Mouse (Mus musculus) cerebellum, adult 2 months (tissue): ENCODE data around the gene Negr1. TPM values are rescaled to one million over a fixed set of nuclear protein-coding genes. Genes with fewer than 3 reads are reported as not detected.
A peak's percentile ranks its signal among the peaks of the same experiment; 100 is the strongest.

Experiments
- DNase-seq, 2 experiments: peaks; one replicate each; pipeline ENCODE4 v3.0.0; 2021
- H3K27ac ChIP-seq: fragments of 200-500 bp; 2 replicates; pipeline ENCODE4 v1.5.1; 2012; ENCODE audit warnings: low read length, control low read depth, inconsistent platforms; ENCODE audit not compliant: insufficient read depth
- H3K27me3 ChIP-seq: fragments of 200-500 bp; 2 replicates; pipeline ENCODE4 v1.6.1; 2012; ENCODE audit warnings: inconsistent platforms, mild to moderate bottlenecking, low read length, moderate library complexity; ENCODE audit not compliant: control insufficient read depth, insufficient read depth
- H3K4me1 ChIP-seq: fragments of 200-500 bp; 2 replicates; pipeline ENCODE4 v1.6.1; 2011; ENCODE audit warnings: low read length; ENCODE audit not compliant: control insufficient read depth, insufficient read depth
- H3K4me3 ChIP-seq: fragments of 200-500 bp; replicated peaks from 2 replicates; pipeline ENCODE3; 2011; ENCODE audit warnings: mild to moderate bottlenecking, low read depth, low read length, control low read depth; ENCODE audit not compliant: insufficient read depth
- CTCF ChIP-seq: fragments of 200-500 bp; IDR thresholded peaks from 2 replicates; pipeline ENCODE4 v1.5.1; 2011; ENCODE audit warnings: low read depth, mild to moderate bottlenecking, control low read depth, low read length, moderate library complexity, borderline replicate concordance; ENCODE audit not compliant: insufficient read depth
- POLR2A ChIP-seq: fragments of 200-500 bp; IDR thresholded peaks from 2 replicates; pipeline ENCODE4 v1.6.1; 2011; ENCODE audit warnings: low read length, control low read depth, borderline replicate concordance; ENCODE audit not compliant: insufficient read depth
- WGBS: fragments of 180-500 bp; shearing (Covaris S2); methylation state at CpG from one replicate; pipeline ENCODE4 v1.1.7; 2018; 5-methylcytosine and 5-hydroxymethylcytosine counted together
- polyA plus RNA-seq: library from polyadenylated mRNA; depleted of rRNA; stranded (reverse); fragments of >200 nt; gene quantifications from 2 replicates; pipeline ENCODE4 v1.2.3, GENCODE M21; 2012

The Negr1 gene
- polyA plus RNA-seq, 1 experiment, result 83.3 TPM

GRCm38 (mm10) chr3:157188939-157189725 lies 627.5 kb downstream of the Negr1 start:
- peak in 1 of 2 experiments; percentile 42 for DNase-seq
- 42% methylated on average over 8 of the region's 8 CpGs for WGBS
- Histone ChIP-seq H3K4me1 (peaks cover 2% of the 10 kb centered on the region; the same call in 1 of the 2 replicates), H3K4me3 (no peak overlapping the region), H3K27me3 (no peaks in the 10 kb centered on the region), H3K27ac (no peak overlapping the region)
- TF ChIP-seq POLR2A (no peak), CTCF (no peak)

GRCm38 (mm10) chr3:157189834-157190233 lies 628.2 kb downstream of the Negr1 start:
- H3K4me1 ChIP-seq, result peaks cover 2% of the 10 kb centered on the region; the same call in 1 of the 2 replicates
- H3K4me3 ChIP-seq, result no peak overlapping the region
- DNase-seq, result no peak
- no peak overlapping the region for H3K27ac ChIP-seq
- no peaks in the 10 kb centered on the region for H3K27me3 ChIP-seq
- TF ChIP-seq CTCF (0 out of 2 replicates have a peak, but pooled peaks have one; percentile 8), POLR2A (no peak)
- 88% methylated on average over 4 of the region's 4 CpGs for WGBS

- WGBS, result 87% methylated on average over 3 of the region's 3 CpGs
- Histone ChIP-seq H3K27ac (peak overlapping the region; percentile 7; the same call in 1 of the 2 replicates), H3K27me3 (no peaks in the 10 kb centered on the region), H3K4me1 (peaks cover 2% of the 10 kb centered on the region; the same call in 1 of the 2 replicates), H3K4me3 (no peak overlapping the region)
- no peak for TF ChIP-seq CTCF
- no peak for DNase-seq
Observed at GRCm38 (mm10) chr3:157190551-157190950, 629.0 kb downstream of the Negr1 start.

- Histone ChIP-seq H3K27me3 (no peaks in the 10 kb centered on the region), H3K27ac (no peak overlapping the region), H3K4me3 (no peak overlapping the region), H3K4me1 (peaks cover 2% of the 10 kb centered on the region; the same call in 1 of the 2 replicates)
- WGBS, result 74% methylated on average over 3 of the region's 3 CpGs
- TF ChIP-seq POLR2A (no peak), CTCF (no peak)
- no peak for DNase-seq
Observed at GRCm38 (mm10) chr3:157192021-157192420, 630.4 kb downstream of the Negr1 start.

- no peak for TF ChIP-seq CTCF
- no peak for TF ChIP-seq POLR2A
- Histone ChIP-seq H3K4me3 (no peak overlapping the region), H3K27ac (no peak overlapping the region), H3K4me1 (peaks cover 2% of the 10 kb centered on the region; the same call in 1 of the 2 replicates), H3K27me3 (no peaks in the 10 kb centered on the region)
- WGBS, result 98% methylated on average over 3 of the region's 3 CpGs
- peak in 1 of 2 experiments; percentile 2 for DNase-seq
Observed at GRCm38 (mm10) chr3:157193141-157193540, 631.5 kb downstream of the Negr1 start.

- no peak for DNase-seq
- no peak overlapping the region for H3K4me3 ChIP-seq
- no peaks in the 10 kb centered on the region; the same call in 1 of the 2 replicates for H3K4me1 ChIP-seq
- no peak for TF ChIP-seq CTCF
- TF ChIP-seq POLR2A, result no peak
- no peaks in the 10 kb centered on the region for H3K27me3 ChIP-seq
- WGBS, result 90% methylated on average over 4 of the region's 4 CpGs
- no peak overlapping the region for H3K27ac ChIP-seq
Observed at GRCm38 (mm10) chr3:157198659-157199058, 637.1 kb downstream of the Negr1 start.

- peaks cover 14% of the 10 kb centered on the region for H3K4me1 ChIP-seq
- 98% methylated on average over 2 of the region's 2 CpGs for WGBS
- H3K4me3 ChIP-seq, result no peak overlapping the region
- H3K27me3 ChIP-seq, result no peaks in the 10 kb centered on the region
- TF ChIP-seq CTCF (no peak), POLR2A (no peak)
- no peak overlapping the region for H3K27ac ChIP-seq
- peak in 1 of 2 experiments; percentile 4 for DNase-seq
Observed at GRCm38 (mm10) chr3:157201726-157202125, 640.1 kb downstream of the Negr1 start.

GRCm38 (mm10) chr3:157203573-157203972 lies 642.0 kb downstream of the Negr1 start:
- H3K27ac ChIP-seq, result no peak overlapping the region
- 49% methylated on average over 8 of the region's 8 CpGs for WGBS
- H3K4me3 ChIP-seq, result no peak overlapping the region
- H3K27me3 ChIP-seq, result no peaks in the 10 kb centered on the region
- DNase-seq, result no peak
- H3K4me1 ChIP-seq, result peaks cover 19% of the 10 kb centered on the region
- no peak for TF ChIP-seq CTCF
- TF ChIP-seq POLR2A, result no peak
